Mouse (Mus musculus) olfactory bulb, adult 2 months (tissue): Measurements from ENCODE around the gene S1pr2. TPM values are rescaled to one million over a fixed set of nuclear protein-coding genes. Genes with fewer than 3 reads are reported as not detected.

ENCODE experiments used
- H3K27ac ChIP-seq: fragments of 200-500 bp; 2 replicates; pipeline ENCODE4 v1.5.1; 2012; ENCODE audit warnings: low read depth, low read length; ENCODE audit not compliant: insufficient read depth
- H3K4me1 ChIP-seq: fragments of 200-500 bp; 2 replicates; pipeline ENCODE4 v1.6.1; 2012; ENCODE audit warnings: low read length; ENCODE audit not compliant: control insufficient read depth, insufficient read depth
- H3K4me3 ChIP-seq: fragments of 200-500 bp; 2 replicates; pipeline ENCODE4 v1.5.1; 2012; ENCODE audit warnings: mild to moderate bottlenecking, low read depth, low read length, moderate library complexity; ENCODE audit not compliant: insufficient read depth
- CTCF ChIP-seq: fragments of 200-500 bp; IDR thresholded peaks from 2 replicates; pipeline ENCODE4 v1.5.1; 2012; ENCODE audit warnings: low read depth, mild to moderate bottlenecking, low read length, moderate library complexity; ENCODE audit not compliant: insufficient read depth
- POLR2A ChIP-seq: fragments of 200-500 bp; IDR thresholded peaks from 2 replicates; pipeline ENCODE4 v1.6.1; 2012; ENCODE audit warnings: mild to moderate bottlenecking, low read depth, low read length, moderate library complexity; ENCODE audit not compliant: insufficient read depth
- WGBS: fragments of 180-500 bp; shearing (Covaris S2); methylation state at CpG from one replicate; pipeline ENCODE4 v1.1.7; 2018; 5-methylcytosine and 5-hydroxymethylcytosine counted together
- polyA plus RNA-seq: library from polyadenylated mRNA; stranded (reverse); fragments of >200 nt; gene quantifications from 2 replicates; pipeline ENCODE4 v1.2.4, GENCODE M21; 2012; ENCODE audit warnings: low replicate concordance; ENCODE audit not compliant: missing spikeins, insufficient read depth, insufficient read length

The S1pr2 gene
- polyA plus RNA-seq, 1 experiment, result not detected

GRCm38 (mm10) chr9:20975431-20976215, 958 bp downstream of the S1pr2 start:
- Histone ChIP-seq H3K4me3 (peak overlapping the region; percentile 64), H3K4me1 (peaks cover 33% of the 10 kb centered on the region), H3K27ac (no peak overlapping the region; the same call in 1 of the 2 replicates)
- TF ChIP-seq POLR2A (0 out of 2 replicates have a peak, but pooled peaks have one; percentile 23), CTCF (no peak)
- 2% methylated on average over 45 of the region's 45 CpGs for WGBS

GRCm38 (mm10) chr9:20973682-20974075, 2.9 kb downstream of the S1pr2 start:
- TF ChIP-seq POLR2A, result no peak
- no peak for TF ChIP-seq CTCF
- WGBS, result 83% methylated on average over 6 of the region's 6 CpGs
- Histone ChIP-seq H3K4me3 (no peak overlapping the region), H3K4me1 (peaks cover 31% of the 10 kb centered on the region), H3K27ac (no peak overlapping the region)

- Histone ChIP-seq H3K4me1 (peaks cover 31% of the 10 kb centered on the region), H3K27ac (peak overlapping the region; percentile 85), H3K4me3 (no peak overlapping the region)
- 87% methylated on average over 4 of the region's 4 CpGs for WGBS
- TF ChIP-seq CTCF (no peak), POLR2A (no peak)
Measured at GRCm38 (mm10) chr9:20973001-20973681, 3.4 kb downstream of the S1pr2 start.

DNA sequence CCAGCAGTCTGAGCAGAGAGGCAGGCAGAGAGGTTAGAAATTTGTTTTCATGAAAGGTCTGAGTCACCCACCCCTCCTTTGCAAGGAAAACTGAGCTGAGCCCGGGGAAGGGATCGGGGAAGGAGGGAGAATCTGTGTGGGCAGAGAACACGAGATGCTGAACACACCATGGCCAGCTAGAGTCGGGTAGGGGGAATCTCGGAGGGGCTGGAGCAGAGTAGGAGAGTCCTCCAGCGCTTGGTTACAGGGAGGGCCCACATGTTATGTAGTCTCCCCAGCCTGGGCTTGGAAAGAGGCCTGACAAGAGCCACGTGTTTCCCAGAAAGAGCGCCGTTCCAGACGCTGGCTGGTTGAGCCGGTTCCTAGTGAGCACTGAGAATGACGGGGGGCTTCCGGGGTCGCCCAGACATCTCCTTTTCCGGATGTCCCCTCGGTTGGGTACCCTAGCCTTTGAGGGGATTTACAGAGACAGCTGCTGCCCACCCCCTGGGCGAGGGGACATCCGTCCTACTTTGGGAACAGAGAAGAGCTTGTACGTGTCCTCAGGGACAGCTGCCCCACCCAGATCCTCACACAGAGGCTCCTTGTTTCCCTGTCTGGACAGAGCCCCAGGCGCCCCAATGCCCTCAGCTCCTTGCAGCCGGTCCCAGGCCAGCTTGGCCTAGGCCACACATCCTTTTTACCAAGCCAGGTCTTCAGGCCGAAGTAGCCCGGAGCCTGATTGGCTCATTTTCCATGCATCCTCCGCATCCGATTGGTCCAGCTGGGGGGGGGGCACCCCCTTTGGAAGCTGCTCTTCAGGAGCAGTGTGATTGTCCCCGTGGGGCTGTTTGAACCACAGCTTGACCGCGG, 4.2 kb downstream of the S1pr2 start:
- peak overlapping the region; percentile 85 for H3K27ac ChIP-seq
- TF ChIP-seq POLR2A, result no peak
- no peak for TF ChIP-seq CTCF
- peak overlapping the region; percentile 22 for H3K4me3 ChIP-seq
- 24% methylated on average over 28 of the region's 28 CpGs for whole genome bisulfite sequencing
- peaks cover 31% of the 10 kb centered on the region for H3K4me1 ChIP-seq

DNA sequence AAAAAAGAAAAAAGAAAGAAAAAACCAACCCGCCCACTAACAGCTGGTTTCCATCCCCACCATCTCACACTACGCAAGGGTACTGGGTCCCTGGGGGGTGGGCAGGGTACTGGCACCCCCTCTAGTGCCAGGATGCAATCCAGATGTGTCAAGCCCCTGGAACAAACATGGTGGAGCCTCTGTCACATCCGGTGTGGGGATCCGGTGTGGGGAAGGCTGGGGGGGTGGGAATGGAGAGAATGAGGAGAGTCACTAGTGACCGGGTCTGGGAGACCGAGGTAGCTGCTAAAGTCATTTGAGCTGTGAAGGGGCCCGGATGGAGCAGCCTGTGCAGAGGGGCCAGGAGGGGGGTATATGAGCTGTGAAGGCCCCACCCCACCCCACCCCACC, 4.8 kb downstream of the S1pr2 start:
- WGBS, result 35% methylated on average over 7 of the region's 7 CpGs
- no peak for TF ChIP-seq POLR2A
- Histone ChIP-seq H3K4me3 (no peak overlapping the region), H3K4me1 (peaks cover 30% of the 10 kb centered on the region), H3K27ac (peak overlapping the region; percentile 63)

DNA sequence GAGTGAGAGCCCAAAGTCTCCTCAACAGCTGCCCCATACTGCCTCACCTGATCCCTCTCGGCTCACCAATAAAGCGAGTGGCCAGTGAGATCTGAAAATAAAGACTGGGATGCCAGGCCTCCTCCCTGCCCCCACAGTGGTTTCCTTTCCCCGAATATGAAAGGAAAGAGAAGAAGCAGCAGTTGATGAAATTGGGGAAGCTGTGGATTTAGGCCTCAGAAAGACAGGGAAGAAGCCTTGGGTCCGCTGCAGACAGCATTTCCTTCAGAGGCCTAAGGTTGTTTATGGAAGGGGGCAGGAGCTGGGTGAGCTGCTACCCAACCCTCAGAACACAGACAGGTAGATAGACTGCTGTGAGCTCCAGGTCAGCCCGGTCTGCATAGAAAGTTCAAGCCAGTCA, 9.8 kb downstream of the S1pr2 start:
- WGBS, result 85% methylated on average over 5 of the region's 5 CpGs
- Histone ChIP-seq H3K27ac (no peak overlapping the region), H3K4me1 (peaks cover 7% of the 10 kb centered on the region), H3K4me3 (no peak overlapping the region)
- no peak for TF ChIP-seq POLR2A
- TF ChIP-seq CTCF, result no peak

DNA sequence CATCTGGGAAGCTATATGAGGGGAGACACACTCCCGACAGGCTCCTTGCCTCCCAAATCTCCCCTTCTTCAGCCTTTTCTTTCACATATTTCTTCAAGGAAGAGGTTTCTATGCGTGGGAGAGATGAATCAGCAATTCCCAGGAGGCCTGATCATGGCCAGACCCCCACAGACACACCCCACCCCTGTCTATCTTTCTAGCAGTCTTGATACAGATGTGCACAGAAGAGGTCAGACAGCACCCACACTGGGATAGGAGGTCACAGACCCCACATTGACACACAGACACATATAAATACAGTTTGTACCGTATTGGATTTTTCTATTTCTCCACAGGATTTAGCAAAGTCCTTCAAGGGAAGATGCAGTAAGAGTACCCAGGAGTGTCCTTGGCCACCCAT, 10.6 kb downstream of the S1pr2 start:
- 78% methylated on average over 3 of the region's 3 CpGs for WGBS
- H3K4me3 ChIP-seq, result no peak overlapping the region
- no peaks in the 10 kb centered on the region for H3K4me1 ChIP-seq
- H3K27ac ChIP-seq, result no peak overlapping the region
- TF ChIP-seq POLR2A (no peak), CTCF (no peak)

DNA sequence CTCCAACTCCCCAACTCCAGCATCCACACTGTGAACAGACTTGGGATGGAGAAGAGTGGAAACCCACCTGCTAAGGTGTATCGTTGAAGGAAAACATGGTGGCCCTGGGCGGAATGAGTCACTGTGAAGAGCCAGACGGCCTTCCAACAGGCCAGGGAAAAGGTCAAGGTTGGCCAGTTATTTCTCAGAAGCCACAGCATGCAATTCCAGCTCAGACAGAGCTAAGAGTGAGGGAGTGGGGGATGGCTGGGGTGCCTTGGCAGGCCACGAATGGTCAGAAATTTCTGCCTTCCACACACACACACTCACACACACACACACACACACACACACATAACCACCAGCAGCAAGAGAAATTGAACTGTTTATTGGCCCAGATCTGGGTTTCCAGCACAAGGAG, 11.0 kb downstream of the S1pr2 start:
- Histone ChIP-seq H3K27ac (no peak overlapping the region), H3K4me1 (no peaks in the 10 kb centered on the region), H3K4me3 (no peak overlapping the region)
- no peak for TF ChIP-seq CTCF
- no peak for TF ChIP-seq POLR2A
- 94% methylated on average over 4 of the region's 4 CpGs for WGBS
